Mouse (Mus musculus) intestine, postnatal 0 days (tissue): ENCODE results near the gene Tlcd2. TPM values are rescaled to one million over a fixed set of nuclear protein-coding genes. Genes with fewer than 3 reads are reported as not detected.

ENCODE experiments used
- ATAC-seq: fragments of 200-750 bp; cut with Nextera tagmentation; 2 replicates; pipeline ENCODE4 v1.8.0; 2017; ENCODE audit warnings: mild to moderate bottlenecking, moderate TSS enrichment, moderate library complexity
- H3K27ac ChIP-seq: fragments of 300-500 bp; sonication (generic); 2 replicates; pipeline ENCODE4 v1.5.1; 2014; ENCODE audit warnings: mild to moderate bottlenecking, low read depth, low read length, moderate library complexity
- H3K27me3 ChIP-seq: fragments of 300-500 bp; sonication (generic); replicated peaks from 2 replicates; pipeline ENCODE4 v1.6.1; 2014; ENCODE audit warnings: low read length, mixed read lengths; ENCODE audit not compliant: control insufficient read depth, insufficient read depth
- H3K36me3 ChIP-seq: fragments of 300-500 bp; sonication (generic); 2 replicates; pipeline ENCODE4 v1.6.1; 2014; ENCODE audit warnings: mild to moderate bottlenecking, moderate library complexity; ENCODE audit not compliant: control insufficient read depth, insufficient read depth
- H3K4me1 ChIP-seq: fragments of 300-500 bp; sonication (generic); replicated peaks from 2 replicates; pipeline ENCODE4 v1.6.1; 2014; ENCODE audit warnings: antibody characterized with exemption, low read length, mixed read lengths; ENCODE audit not compliant: control insufficient read depth, insufficient read depth
- H3K4me2 ChIP-seq: fragments of 300-500 bp; sonication (generic); replicated peaks from 2 replicates; pipeline ENCODE4 v1.6.1; 2014; ENCODE audit warnings: low read depth, mild to moderate bottlenecking, moderate library complexity
- H3K4me3 ChIP-seq: fragments of 300-500 bp; sonication (generic); 2 replicates; pipeline ENCODE4 v1.5.1; 2014; ENCODE audit warnings: low read depth, low read length
- H3K9ac ChIP-seq: fragments of 300-500 bp; sonication (generic); 2 replicates; pipeline ENCODE4 v1.6.1; 2014; ENCODE audit warnings: mild to moderate bottlenecking, low read depth, low read length
- H3K9me3 ChIP-seq: fragments of 300-500 bp; sonication (generic); 2 replicates; pipeline ENCODE4 v1.6.1; 2016; ENCODE audit warnings: mixed run types; ENCODE audit not compliant: control insufficient read depth
- CTCF ChIP-seq: sonication (generic); IDR thresholded peaks from 2 replicates; pipeline ENCODE4 v1.5.1; 2016; ENCODE audit warnings: low read depth, mild to moderate bottlenecking, control low read depth, antibody characterized with exemption, moderate library complexity
- WGBS: fragments of 180-500 bp; shearing (Covaris S2); extraction: QIAGEN DNeasy Blood & Tissue Kit; methylation state at CpG from one replicate; pipeline ENCODE4 v1.1.7; 2014; 5-methylcytosine and 5-hydroxymethylcytosine counted together
- polyA plus RNA-seq: library from polyadenylated mRNA; unstranded; fragments of >200 nt; fragmentation: Nextera tagmentation; extraction: Ambion mirVana; gene quantifications from 2 replicates; pipeline ENCODE4 v1.2.1, GENCODE M21; 2015

The Tlcd2 gene
- polyA plus RNA-seq, 1 experiment from 2014 or later: 52.7 TPM

GRCm38 (mm10) chr11:75443711-75444110, 17.8 kb upstream of the Tlcd2 start:
- no peak overlapping the region for H3K4me2 ChIP-seq
- no peak for TF ChIP-seq CTCF
- H3K27ac ChIP-seq: no peak overlapping the region
- no peak for ATAC-seq
- H3K4me1 ChIP-seq: no peaks in the 10 kb centered on the region
- no peak overlapping the region for H3K9ac ChIP-seq
- no peak overlapping the region for H3K4me3 ChIP-seq
- WGBS: 69% methylated on average over 8 of the region's 8 CpGs
- H3K27me3 ChIP-seq: no peaks in the 10 kb centered on the region
- H3K36me3 ChIP-seq: peaks cover 69% of the 10 kb centered on the region
- no peaks in the 10 kb centered on the region for H3K9me3 ChIP-seq

- no peak overlapping the region; the same call in 1 of the 2 replicates for H3K27ac ChIP-seq
- H3K9ac ChIP-seq: no peak overlapping the region
- ATAC-seq: no peak
- H3K4me3 ChIP-seq: no peak overlapping the region
- no peak overlapping the region for H3K4me2 ChIP-seq
- H3K27me3 ChIP-seq: no peaks in the 10 kb centered on the region
- peaks cover 80% of the 10 kb centered on the region for H3K36me3 ChIP-seq
- 80% methylated on average over 3 of the region's 3 CpGs for WGBS
- H3K4me1 ChIP-seq: no peaks in the 10 kb centered on the region
- no peaks in the 10 kb centered on the region for H3K9me3 ChIP-seq
- TF ChIP-seq CTCF: no peak
Observed at GRCm38 (mm10) chr11:75448575-75448974, 12.9 kb upstream of the Tlcd2 start.

GRCm38 (mm10) chr11:75449695-75450094, 11.8 kb upstream of the Tlcd2 start:
- TF ChIP-seq CTCF: no peak
- 54% methylated on average over 7 of the region's 7 CpGs for WGBS
- H3K9me3 ChIP-seq: no peaks in the 10 kb centered on the region
- H3K4me3 ChIP-seq: no peak overlapping the region
- ATAC-seq: no peak
- H3K4me2 ChIP-seq: 0 out of 2 replicates have a peak overlapping the region, but pooled peaks have one; percentile 17
- no peak overlapping the region for H3K27ac ChIP-seq
- no peak overlapping the region for H3K9ac ChIP-seq
- H3K4me1 ChIP-seq: no peaks in the 10 kb centered on the region
- peaks cover 68% of the 10 kb centered on the region for H3K36me3 ChIP-seq
- H3K27me3 ChIP-seq: no peaks in the 10 kb centered on the region

- TF ChIP-seq CTCF: no peak
Observed at GRCm38 (mm10) chr11:75450304-75450908, 11.1 kb upstream of the Tlcd2 start.

DNA sequence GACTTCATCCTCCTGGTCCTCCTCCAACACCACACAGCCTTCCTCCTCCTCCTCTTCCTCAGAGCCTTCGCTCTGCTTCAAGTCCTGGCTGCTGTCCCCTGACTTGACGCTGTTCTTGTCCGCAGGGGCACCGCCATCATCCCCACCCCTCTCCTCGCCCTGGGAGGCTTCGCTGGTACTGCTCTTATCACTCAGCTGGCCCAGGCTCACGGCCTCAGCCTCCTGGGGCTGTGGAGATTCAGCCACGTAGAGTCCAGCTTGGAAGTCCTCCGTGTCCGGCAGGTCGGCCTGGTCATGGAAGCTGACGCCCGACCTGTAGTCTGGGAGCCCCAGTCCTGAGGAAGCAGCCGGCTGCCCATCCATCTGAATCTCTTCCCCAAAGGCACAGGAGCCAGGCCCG, 10.6 kb upstream of the Tlcd2 start:
- 86% methylated on average over 15 of the region's 15 CpGs for WGBS
- Histone ChIP-seq H3K9me3 (no peaks in the 10 kb centered on the region), H3K4me1 (no peaks in the 10 kb centered on the region), H3K36me3 (peaks cover 56% of the 10 kb centered on the region), H3K9ac (no peak overlapping the region), H3K4me3 (no peak overlapping the region), H3K27me3 (no peaks in the 10 kb centered on the region), H3K27ac (no peak overlapping the region), H3K4me2 (peak overlapping the region; percentile 40)
- no peak for TF ChIP-seq CTCF
- ATAC-seq: no peak

More at GRCm38 (mm10) chr11:75450304-75450908, 11.1 kb upstream of the Tlcd2 start:
- Histone ChIP-seq H3K9ac (no peak overlapping the region), H3K4me2 (peak overlapping the region; percentile 40), H3K36me3 (peaks cover 61% of the 10 kb centered on the region), H3K27ac (no peak overlapping the region), H3K4me3 (no peak overlapping the region), H3K27me3 (no peaks in the 10 kb centered on the region), H3K4me1 (no peaks in the 10 kb centered on the region), H3K9me3 (no peaks in the 10 kb centered on the region)
- WGBS: 72% methylated on average over 8 of the region's 8 CpGs
- no peak for ATAC-seq

- H3K4me3 ChIP-seq: no peak overlapping the region
- peaks cover 48% of the 10 kb centered on the region for H3K36me3 ChIP-seq
- no peak overlapping the region for H3K27ac ChIP-seq
- peak overlapping the region; percentile 98; the same call in 1 of the 2 replicates for H3K4me2 ChIP-seq
- H3K4me1 ChIP-seq: no peaks in the 10 kb centered on the region
- no peaks in the 10 kb centered on the region for H3K27me3 ChIP-seq
- no peaks in the 10 kb centered on the region for H3K9me3 ChIP-seq
- no peak for ATAC-seq
- TF ChIP-seq CTCF: no peak
- H3K9ac ChIP-seq: no peak overlapping the region
- 87% methylated on average over 8 of the region's 8 CpGs for WGBS
Observed at GRCm38 (mm10) chr11:75452081-75452480, 9.4 kb upstream of the Tlcd2 start.
